Mouse (Mus musculus) G1E-ER4 (cell line): ENCODE measurements around the gene Cblc. TPM values are rescaled to one million over a fixed set of nuclear protein-coding genes. Genes with fewer than 3 reads are reported as not detected.

Experiments
- GATA1 ChIP-seq: IDR thresholded peaks from one replicate; pipeline ENCODE4 v1.8.0; 2012; ENCODE audit warnings: low read length, inconsistent platforms
- polyA plus RNA-seq: library from polyadenylated mRNA; stranded (reverse); fragments of >175 nt; gene quantifications from 2 replicates; pipeline ENCODE4 v1.2.3, GENCODE M21; 2012

Cblc gene
- polyA plus RNA-seq, 1 experiment, result not detected

- TF ChIP-seq GATA1, result no peak
Observed at GRCm38 (mm10) chr7:19806356-19806969, 9.9 kb upstream of the Cblc start.

GRCm38 (mm10) chr7:19802995-19803394 is 6.4 kb upstream of the Cblc start:
- no peak for TF ChIP-seq GATA1

GRCm38 (mm10) chr7:19800764-19801163 is 4.2 kb upstream of the Cblc start:
- TF ChIP-seq GATA1, result no peak

- no peak for TF ChIP-seq GATA1
Observed at GRCm38 (mm10) chr7:19796254-19796653, 355 bp downstream of the Cblc start.

- TF ChIP-seq GATA1, result no peak
Observed at GRCm38 (mm10) chr7:19795236-19795635, 1.4 kb downstream of the Cblc start.

GRCm38 (mm10) chr7:19792701-19793630 is 3.6 kb downstream of the Cblc start:
- no peak for TF ChIP-seq GATA1

- TF ChIP-seq GATA1, result no peak
Observed at GRCm38 (mm10) chr7:19789904-19790347, 6.7 kb downstream of the Cblc start.

GRCm38 (mm10) chr7:19785874-19786458 is 10.6 kb downstream of the Cblc start:
- TF ChIP-seq GATA1, result no peak

GRCm38 (mm10) chr7:19784764-19785535 is 11.7 kb downstream of the Cblc start:
- TF ChIP-seq GATA1, result no peak

GRCm38 (mm10) chr7:19783630-19784029 is 13.0 kb downstream of the Cblc start:
- TF ChIP-seq GATA1, result no peak

- no peak for TF ChIP-seq GATA1
Observed at GRCm38 (mm10) chr7:19782645-19783044, 14.0 kb downstream of the Cblc start.

- no peak for TF ChIP-seq GATA1
Observed at GRCm38 (mm10) chr7:19781741-19782140, 14.9 kb downstream of the Cblc start.

- no peak for TF ChIP-seq GATA1
Observed at GRCm38 (mm10) chr7:19779903-19780302, 16.7 kb downstream of the Cblc start.

- no peak for TF ChIP-seq GATA1
Observed at GRCm38 (mm10) chr7:19778645-19779044, 18.0 kb downstream of the Cblc start.

GRCm38 (mm10) chr7:19777049-19777723 is 19.4 kb downstream of the Cblc start:
- no peak for TF ChIP-seq GATA1
